Mouse (Mus musculus) C2C12 (cell line): ENCODE data around the gene Ttl.

Experiments
- CTCF ChIP-seq: IDR thresholded peaks from one replicate; pipeline ENCODE4 v1.5.1; 2011; ENCODE audit not compliant: control insufficient read depth, insufficient read depth, insufficient read length
- FOSL1 ChIP-seq: IDR thresholded peaks from one replicate; pipeline ENCODE4 v1.8.0; 2011; ENCODE audit warnings: mild to moderate bottlenecking, low read length; ENCODE audit not compliant: poor library complexity, insufficient read depth, severe bottlenecking
- USF1 ChIP-seq: IDR thresholded peaks from one replicate; pipeline ENCODE4 v1.6.1; 2011; ENCODE audit warnings: low read depth, mild to moderate bottlenecking, control low read depth, moderate library complexity

GRCm38 (mm10) chr2:129121986-129122385 is 56.2 kb downstream of the Ttl start:
- TF ChIP-seq USF1: no peak
- no peak for TF ChIP-seq CTCF
- no peak for TF ChIP-seq FOSL1
